Mouse (Mus musculus) 3T3-L1 (cell line): ENCODE measurements at regions not wholly inside any gene's neighbourhood (a gene's known extent, or its start where the extent isn't known, plus 50 kb on each side); places are given as distances from the start of the nearest gene placed in this dataset.

Experiments used
- DNase-seq: peaks from one replicate; pipeline ENCODE4 v3.0.0-alpha.2; 2015; ENCODE audit warnings: low read depth, low spot score

DNA sequence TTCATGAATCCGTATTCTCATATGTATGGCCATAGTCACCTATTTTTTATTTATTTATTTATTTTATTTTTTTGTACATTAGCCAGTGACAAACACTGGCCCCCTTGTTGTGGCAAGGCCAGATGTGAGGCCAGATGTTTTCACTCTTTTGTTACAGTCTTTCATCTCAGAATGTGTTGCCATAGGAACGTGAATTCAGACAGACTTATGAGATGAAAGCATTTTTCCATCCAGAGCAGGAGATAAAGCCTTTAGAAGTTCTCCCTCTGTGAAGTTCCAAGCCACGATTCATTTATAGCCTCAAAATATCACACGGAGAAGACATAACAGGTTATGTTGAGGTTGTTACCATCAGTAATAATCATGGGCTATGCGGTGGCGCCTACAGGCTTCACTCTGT, 220.9 kb downstream of the Arpp21 start:
- DNase-seq = no peak

DNA sequence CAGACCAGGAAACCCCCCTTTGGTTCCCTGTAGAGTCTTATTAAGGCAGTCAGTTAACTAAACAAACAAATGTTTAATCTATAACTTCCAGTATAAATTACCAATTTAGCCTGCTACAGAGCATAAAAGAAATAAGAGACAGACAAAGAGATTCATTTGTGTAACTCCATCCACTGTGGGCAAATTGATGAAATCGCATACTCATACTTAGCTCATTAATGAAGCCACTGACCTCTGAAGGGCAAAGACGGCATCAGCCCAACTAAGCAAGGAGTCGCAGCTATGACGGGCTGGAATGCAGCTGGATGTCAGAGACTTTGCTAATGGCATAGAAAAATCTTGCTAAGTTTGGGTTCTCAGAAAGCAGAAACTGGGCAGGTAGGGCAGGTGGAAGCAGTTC, 241.3 kb downstream of the Arpp21 start:
- DNase-seq = no peak

DNA sequence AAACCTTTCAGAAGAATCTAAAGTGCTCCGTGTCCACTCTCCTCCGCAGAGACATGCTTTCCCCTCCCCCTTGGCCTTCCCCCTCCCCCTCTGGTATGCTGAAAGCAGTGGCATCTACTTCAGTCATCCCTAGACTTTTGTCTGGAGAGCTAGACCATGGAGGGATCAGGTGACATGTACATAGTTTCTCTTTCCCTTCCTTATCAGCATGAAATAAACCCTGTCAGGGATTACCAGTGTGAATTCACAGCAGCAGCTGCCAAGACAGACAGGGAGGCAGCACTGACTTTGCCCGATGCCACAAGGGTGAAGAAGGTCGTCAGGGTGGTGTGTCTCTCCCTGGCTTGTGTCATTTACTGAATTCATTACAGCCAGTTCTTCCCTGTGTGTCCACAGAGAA, 241.9 kb downstream of the Arpp21 start:
- no peak for DNase-seq

DNA sequence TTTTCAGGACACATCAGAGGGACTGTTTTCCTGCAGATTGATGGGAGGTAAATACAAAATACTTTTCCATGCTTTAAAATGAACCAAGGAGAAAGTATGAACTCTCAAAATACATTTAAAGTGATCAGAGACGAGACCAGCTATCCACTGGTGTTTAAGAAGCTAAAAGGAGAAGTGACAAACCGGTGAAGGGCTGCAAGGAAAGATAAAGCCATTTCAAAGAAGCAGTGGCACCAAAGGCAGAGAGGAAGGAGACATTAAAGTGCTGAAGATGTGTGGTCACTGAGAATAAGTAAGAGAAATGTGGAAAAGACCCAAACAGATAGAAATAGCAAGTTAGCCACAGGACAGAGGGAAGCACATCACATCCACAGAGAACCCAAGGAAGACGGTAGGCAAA, 245.7 kb downstream of the Arpp21 start:
- DNase-seq = no peak

DNA sequence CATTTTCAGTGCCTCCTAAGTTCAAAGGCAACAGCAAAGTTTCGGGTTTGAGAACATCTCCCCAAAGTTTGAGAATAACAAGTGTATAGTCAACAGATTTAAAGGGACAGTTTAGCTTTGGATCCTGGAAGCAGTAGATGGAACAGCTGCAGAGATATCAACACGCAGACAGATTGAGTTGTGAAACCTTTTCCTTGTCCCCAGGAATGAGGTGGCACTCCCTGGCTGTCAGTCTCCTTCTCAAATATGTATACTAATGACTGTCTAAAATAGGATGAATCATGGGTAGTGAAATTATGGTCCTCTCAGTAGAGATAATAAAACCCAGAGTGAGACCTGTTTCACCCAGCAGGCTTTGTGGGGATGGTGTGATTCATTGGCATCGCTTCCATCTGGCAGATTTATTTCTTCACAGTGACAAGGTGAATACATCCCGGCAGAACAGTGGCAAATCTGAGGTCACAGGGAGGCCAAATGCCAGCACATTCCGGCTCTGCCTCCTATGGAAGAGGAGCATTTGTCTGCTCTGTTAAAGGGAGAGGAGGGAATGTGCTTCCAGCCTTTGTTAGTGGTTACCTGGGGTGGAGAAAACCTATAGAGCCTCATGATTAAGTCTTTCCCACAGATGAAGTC, 272.2 kb downstream of the Arpp21 start:
- DNase-seq = no peak

DNA sequence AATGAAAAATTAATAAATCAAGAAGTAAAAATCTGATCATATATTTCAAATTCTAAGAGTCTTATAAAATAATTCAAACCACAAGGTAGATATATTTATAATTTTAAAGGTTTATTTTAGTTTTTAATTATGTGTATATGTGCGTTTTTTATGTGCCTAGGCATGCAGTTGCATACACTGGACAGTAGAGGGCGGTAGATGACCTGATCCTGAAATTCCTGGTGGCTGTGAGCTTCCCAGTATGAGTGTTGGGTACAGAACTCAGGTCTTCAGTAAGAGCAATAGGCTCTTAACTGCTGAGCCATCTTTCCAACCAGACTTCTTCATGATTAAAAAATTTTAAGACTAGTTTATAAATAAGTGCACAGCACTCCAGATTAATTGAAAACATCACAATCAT, 267.7 kb upstream of the Stac start:
- DNase-seq = no peak

DNA sequence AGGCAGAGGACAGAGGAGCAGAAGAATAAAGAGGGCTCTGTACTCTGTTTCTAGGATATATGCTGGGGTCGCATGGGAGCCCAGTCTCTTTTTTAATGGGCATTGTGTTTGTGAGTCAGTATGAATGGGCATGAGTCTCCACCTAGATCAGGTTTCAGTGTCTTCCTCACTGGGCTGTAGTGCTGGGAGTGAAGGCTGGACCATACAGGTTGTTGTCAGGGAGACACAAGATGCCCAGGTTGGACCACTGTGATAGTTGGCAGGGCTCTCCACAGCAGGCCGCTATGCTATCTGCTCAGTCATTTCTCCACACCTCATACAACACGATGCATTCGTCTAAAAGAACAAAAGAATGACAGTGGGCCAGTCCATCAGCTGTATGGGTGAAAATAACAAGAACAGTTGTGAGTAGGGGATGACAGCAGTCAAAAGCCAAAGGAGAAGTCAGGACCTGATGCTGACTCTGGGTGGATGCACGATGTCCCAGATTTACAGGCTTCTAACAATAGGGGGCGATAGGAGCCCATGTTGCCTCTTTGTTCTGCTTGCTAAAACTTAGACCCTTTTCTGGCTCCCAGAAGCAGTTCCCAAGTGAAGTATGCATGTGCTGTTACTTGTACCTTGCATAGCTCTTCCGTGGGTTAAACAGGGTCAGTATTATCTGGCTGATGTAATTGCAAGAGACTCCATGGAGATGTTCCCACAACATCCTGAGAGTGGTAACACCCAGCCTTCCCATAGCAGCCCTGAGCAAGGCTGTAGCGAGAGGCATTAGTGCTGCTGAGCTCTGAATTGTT, 249.3 kb upstream of the Stac start:
- no peak for DNase-seq

DNA sequence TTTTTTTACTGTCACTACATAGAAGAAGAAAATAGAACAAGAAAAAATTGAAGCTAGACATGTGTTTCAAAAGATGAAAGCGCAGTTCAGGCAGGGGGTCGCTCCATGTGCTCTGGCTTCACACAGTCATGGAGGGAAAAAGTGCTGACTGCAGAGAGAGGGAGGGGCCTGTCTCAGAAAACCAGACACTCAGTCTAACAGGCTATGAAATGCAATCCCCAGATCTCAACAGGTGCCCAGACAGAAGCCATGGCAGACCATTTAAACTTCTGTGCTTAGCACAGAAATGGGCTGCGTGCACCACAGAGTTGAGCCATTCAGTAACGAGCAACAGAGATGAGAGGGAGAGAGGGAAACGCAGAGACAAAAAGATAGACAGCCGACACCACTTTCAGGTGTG, 242.3 kb upstream of the Stac start:
- no peak for DNase-seq

DNA sequence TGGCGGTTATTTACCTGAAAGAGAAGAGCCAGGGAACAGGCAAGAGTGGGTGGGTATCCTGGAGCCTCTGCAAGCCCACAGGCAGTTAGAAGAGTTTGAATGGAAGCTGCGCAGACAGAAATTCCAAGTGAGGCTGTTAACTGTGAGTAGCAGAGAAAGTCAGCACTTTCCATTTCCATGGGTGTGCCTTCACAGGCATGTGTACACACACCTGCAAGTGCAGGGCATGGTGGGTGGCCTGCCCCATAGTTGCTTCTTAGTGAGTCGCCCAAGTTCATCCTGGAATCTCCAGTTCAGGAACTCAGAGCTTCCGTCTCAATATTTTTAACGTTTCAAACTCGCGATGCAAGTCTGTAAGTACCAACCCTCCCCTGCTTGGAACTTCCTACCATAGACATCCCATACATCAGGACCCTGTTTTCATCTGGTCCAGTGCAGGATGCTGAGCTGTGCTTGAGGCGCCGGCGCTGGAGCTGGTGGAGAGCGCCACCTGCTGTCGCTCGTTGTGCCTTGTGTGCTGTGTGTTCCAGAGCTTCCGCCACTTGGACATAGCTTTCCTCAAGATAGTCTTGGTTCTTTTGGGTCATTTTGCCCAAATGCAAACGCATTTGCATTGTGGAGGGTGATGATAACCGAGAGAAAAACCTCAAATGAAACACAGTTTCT, 228.3 kb upstream of the Stac start:
- peak; percentile 29 for DNase-seq

DNA sequence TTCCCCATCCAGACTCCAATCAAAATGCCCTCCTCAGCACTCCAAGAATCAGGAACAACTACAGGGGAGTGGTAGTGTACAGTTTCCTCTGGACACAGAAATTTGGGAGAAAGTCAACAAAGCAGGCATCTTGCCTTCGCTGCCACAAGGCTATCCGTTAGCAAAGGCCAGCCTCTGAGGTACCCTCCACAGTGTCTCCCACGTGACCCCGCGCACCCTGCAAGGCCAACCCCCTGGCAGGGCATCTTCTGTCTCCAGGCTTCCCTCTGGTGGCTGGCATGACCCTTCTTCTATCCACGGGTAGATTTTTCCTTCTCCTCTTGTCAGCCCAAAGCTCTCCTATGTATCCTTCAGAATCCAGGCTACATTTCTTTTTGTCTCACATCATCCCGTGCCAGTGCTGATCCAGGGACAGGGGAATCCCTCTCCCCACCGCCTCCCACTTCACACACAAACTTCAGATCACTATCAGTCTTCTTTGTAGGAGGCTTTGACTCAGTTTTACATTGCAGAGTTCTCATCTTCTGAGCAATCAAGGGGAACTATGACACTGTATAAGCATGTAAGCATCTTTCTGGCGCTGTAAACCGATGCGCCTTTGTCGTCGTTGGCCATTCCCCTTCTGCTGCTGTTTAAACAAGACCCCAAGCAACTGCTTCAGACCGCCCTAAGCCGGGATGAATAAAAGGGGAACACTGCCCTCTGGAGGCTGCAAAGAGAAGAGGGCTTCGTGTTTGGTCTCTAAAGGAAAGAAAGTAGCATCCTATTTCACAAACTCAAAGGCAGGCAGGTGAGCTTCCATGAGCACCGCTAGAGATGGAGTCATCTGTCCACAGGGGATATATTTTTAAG, 226.8 kb upstream of the Stac start:
- no peak for DNase-seq

DNA sequence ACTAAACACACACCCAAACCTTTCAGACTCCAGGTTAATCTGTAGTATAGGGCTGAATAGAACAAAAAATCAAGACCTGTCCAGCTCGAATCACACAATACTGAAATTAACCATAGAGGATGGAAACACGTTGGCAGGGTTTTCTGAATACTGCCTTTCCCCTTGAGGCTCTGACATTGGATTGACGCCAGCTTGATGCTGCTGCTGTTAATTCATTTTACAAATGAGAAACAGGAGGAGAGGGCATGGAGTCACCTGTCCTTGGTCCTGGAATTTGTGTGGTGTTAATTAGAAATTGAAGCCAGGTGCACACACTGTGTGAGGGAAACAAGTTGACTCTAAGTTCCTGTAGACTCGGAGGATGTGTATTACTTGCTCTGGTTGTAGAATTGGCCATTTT, 218.7 kb upstream of the Stac start:
- no peak for DNase-seq

DNA sequence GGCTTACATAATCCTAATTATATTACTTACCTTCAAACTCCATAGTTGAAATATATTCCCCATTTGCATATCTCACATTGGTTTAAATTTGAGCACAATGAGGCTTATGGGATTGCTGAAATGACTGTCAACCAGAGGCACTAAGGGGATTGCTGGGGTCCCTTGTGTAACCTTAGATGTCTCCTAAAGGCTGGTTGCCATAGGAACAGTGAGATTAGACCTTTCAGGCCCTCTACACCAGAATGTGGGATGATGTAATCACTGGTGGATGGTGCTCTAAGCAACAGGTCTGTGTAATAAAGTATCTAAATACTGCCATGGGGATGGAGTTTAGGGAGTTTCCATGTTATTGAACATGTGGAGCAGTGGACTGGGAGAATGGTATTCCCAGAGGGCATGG, 210.0 kb upstream of the Stac start:
- no peak for DNase-seq

DNA sequence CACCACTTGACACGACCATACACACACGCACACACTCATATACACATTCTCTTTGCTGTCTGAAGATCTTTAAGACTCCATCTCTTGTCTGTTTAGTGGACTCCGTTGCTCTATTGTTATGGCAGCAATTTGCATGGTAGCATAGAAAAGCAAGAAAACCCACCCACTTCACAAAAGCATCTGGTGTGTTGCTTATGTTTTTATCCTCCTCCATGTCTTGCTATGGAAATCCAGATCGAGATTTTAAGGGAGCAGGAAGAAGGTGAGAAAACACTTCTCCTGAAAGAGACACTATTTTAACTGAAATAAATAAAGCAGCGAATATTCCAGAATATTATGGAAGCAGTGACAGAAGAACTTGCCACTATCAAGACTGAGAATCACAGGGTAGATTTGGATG, 207.5 kb upstream of the Stac start:
- DNase-seq = no peak

DNA sequence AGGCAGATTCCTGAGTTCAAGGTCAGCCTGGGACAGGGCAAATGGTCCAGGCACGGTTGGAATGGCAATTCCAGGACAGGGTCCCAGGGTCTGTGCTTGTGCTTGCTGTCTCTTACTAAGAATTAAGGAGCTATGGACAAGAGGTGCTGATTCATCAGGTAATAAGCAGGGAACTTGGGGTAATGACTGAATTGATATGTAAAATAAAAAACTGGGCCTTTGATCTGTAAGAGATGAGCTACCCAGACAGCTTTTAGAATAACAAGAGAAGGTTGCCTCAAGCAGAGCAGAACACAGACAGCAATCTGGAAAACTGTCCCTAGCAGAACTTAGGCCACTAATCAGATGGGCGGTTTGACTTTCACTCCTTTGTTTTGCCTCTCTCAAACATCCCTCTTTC, 189.6 kb upstream of the Stac start:
- no peak for DNase-seq

DNA sequence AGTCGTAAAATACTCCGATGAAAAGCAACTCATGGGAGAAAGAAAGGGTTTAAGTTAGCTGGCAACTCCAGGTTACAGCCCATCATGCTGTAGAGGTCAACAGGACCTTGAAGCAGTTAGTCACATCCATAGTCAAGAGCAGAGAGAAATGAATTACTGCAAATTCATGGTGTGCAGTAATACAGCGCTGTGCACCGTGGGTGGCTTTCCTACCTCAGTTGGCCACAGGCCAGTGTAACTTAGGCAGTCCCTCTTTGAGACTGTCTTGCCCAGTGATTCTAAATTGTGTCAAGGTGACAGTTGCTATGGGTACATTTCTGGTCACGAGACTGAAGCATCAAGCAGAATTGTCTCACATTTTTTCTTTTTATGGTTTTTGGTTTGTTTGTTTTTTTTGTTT, 186.7 kb upstream of the Stac start:
- DNase-seq = no peak

DNA sequence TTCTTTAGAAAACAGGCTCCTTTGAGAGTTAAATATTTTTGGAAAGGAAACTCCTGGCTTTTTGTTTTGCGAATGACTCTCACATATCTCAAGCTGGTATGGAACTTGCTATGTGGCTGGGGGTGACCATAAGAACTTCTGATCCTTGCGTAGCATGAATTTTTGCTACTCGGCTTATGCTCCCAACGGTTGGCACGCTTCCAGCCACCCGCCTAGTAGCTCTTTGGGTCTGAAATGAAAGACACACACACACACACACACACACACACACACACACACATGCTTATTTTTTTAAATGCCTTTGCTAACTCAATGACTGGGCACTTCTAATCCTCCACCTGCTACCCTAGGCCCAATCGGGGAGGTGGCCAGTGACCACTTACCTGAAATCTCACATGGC, 180.3 kb upstream of the Stac start:
- no peak for DNase-seq

DNA sequence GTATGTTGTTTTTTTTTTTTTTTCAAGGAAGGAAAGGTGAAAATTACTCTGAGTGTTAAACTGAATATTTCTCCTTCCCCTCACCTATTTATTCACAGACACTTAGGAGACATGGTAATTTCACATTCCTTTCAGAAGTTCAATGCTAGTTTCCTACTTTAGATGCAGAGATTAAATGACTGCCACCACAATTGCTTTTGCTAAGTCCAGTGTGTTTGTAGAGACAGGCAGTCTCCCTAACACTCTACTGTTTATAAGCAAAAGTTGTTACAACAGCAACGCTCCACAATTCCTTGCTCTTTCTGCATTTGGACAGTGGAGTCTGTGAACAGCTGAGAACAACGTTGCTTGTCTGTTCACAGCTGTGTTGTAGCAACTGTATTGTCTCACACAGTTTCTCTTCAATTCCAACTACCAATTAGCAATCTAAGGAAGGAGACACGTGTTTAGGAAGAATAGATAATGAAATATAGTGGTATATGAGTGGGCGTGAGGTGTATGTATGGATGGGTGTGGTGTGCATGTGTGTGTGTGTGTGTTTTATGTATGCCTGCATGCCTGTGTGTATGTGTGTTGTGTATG, 179.7 kb upstream of the Stac start:
- no peak for DNase-seq

DNA sequence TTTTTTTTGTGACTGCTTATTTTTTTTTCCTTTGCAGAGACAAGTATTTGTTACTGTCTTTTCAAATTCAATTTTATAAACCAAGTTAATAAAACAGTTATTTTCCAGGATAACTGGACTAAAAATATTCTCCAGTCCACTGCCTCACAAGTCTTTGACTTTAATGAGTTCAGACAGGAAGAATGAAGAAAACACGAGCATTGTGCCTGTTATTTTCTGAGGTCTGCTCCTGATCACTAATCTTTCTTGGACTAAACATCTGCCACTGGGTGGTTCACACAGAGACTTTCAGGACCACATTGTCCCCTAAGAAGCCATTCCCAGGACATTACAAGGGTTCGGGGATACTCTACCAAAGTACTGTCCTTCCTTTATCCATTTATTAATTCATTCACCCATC, 167.9 kb upstream of the Stac start:
- no peak for DNase-seq

DNA sequence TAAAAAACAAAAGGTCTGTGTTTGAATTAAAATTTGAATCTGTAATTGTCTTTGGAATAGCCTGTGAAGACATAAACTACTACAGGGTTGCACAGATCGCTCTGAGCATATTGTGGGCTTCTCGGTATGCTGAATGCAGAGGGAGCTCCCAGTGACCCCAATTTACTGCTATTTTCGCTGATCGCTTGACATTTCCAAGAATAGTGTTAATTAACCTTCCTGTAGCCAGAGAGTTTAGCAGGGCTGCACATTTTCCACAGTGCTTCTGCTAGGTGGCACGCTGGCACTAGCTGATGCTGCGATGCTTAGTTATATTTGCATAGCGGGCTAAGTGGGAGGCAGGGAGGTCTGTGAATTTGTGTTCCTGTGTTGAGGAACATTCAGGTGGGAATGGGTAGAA, 164.8 kb upstream of the Stac start:
- DNase-seq = no peak

DNA sequence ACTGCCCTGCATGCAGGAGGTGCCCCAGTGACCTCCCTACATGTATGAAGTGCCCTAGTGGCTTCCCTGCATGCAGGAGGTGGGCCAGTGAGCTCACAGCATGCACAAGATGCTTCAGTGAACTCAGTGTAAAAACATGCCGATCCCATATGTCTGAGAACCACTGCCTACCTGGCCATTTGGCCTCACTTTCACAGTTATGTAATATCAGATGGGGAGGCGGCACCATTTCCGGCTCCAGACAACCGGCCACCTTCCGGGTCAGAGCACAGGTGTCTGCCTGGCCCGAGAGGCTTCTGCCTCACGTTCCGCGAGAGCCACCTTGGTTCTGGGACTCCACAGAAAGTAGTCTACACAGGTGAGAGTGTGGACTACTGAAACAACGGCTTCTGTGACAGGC, 156.2 kb upstream of the Stac start:
- DNase-seq = no peak

DNA sequence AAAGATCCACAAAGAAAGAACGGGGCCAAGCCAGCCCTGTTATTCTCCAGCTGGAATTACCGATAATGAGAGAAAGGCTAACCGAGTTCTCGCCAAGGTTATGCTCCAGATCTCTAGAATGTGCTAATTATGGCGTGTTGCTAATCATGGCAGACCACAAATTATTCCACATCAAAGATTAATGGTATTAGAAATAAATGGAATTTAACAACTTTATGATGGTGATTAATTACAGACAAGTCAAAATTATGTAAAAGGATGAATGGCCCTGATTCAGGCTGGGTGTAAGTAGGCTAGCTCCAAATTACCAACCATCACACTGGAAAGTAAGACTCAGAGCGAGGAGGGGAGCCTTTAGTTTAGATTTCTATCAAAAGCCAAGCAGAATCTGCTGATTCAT, 151.0 kb upstream of the Stac start:
- DNase-seq = no peak
